Mouse (Mus musculus): ENCODE results near the gene Fzd4.

GRCm38 (mm10) chr7:89416027-89416426, 11.9 kb downstream of the Fzd4 start:
- TF ChIP-seq CTCF (conservative IDR thresholded peaks at IDR 0.05; ENCODE audit: low read length), result no peak
- no peak for TF ChIP-seq POU5F1 (IDR thresholded peaks at IDR 0.05; ENCODE audit: borderline replicate concordance, low read length)
- no peak for TF ChIP-seq NANOG (IDR thresholded peaks at IDR 0.05; ENCODE audit: borderline replicate concordance, low read length)

Data from E14TG2a.4 (cell line).